Mouse (Mus musculus) neutrophil, adult 59 days (primary cell): Measurements from ENCODE around the gene 1600014C23Rik. TPM values are rescaled to one million over a fixed set of nuclear protein-coding genes. Genes with fewer than 3 reads are reported as not detected.

Source experiments
- total RNA-seq, 2 experiments: library from RNA; stranded (reverse); gene quantifications; 1 replicate in 1 of 2; 2 replicates in 1 of 2; pipeline ENCODE4 v1.2.4; 2023

1600014C23Rik gene
- not detected for total RNA-seq

DNA sequence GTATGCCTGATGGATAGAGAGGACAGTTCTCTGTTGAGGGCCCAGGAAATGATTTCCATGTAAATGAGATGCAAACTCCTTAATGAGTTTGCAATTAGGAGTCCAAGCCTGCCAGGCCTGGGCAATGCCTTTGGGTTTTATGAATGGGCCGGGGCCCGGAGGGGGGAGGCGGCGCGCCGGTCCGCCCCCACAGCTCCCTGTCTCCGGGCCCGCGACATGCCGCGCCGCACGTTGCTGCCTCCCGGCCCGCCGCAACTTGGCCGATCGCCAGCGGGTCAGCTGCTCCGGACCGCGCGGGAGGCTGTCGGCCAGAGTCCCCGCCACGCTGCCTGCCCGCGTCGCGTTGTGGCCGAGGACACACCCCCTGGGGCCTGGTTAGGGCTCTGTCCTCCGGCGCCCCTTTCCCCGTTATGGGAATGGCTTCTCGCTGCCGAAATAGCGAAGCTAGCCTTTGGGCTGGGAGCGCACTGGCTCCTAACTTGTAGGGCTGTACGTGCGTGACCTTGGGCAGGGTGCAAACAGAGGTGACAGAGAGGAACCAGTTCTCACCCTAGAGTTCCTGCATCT is at the start of gene 1600014C23Rik:
Gene 1600014C23Rik (minus strand): TSS at position 110 of the 567 bp plus-strand sequence.

DNA sequence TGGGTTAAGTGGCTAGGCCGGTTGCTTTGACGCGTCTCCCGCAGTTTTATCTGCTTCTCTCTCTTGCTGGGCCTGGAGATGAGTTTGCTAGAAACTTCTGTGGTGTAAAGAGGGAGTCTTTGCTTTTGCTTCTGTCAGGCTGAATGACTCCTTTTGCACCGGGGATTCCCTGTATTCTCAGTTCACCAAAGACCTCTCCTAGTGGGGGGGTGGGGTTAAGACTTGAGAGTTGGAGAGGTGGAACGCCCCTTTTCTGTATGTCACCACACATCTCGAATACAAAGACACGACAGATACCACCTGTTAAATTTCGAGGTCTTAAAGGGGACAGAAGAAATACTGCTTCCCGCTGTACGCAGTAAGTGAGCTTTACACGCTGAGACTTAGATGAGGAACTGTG is 46.9 kb downstream of the 1600014C23Rik start, which contains the start of gene Tmem63b:
Gene Tmem63b (minus strand): TSS at position 190 of the 400 bp plus-strand sequence.

GRCm38 (mm10) chr17:45686093-45686619 is 47.5 kb downstream of the 1600014C23Rik start, which contains the start of gene Mrpl14:
Gene Mrpl14 (plus strand): TSS chr17:45686322.

Other genes starting within 250 kb of the 1600014C23Rik start
- 1 to 10 TPM; 4.4 to 5.4 TPM for gene Aars2, start 227.0 kb downstream of the 1600014C23Rik start, total RNA-seq
- gene Tcte1, start 210.4 kb downstream of the 1600014C23Rik start, total RNA-seq = not detected
- gene Tmem151b, start 184.2 kb downstream of the 1600014C23Rik start, total RNA-seq = under 1 TPM in 1 of 2 experiments, not detected in 1; 0.09 TPM
- gene Nfkbie, start 178.1 kb downstream of the 1600014C23Rik start, total RNA-seq = 10 to 100 TPM; 30.1 to 40.3 TPM
- gene Slc35b2, start 170.0 kb downstream of the 1600014C23Rik start, total RNA-seq = 10 to 100 TPM; 30.4 to 31.1 TPM
- gene Hsp90ab1, start 160.6 kb downstream of the 1600014C23Rik start, total RNA-seq = 100 to 1,000 TPM; 493 to 531 TPM
- gene Slc29a1, start 134.2 kb downstream of the 1600014C23Rik start, total RNA-seq = 10 to 100 TPM; 23.7 to 37.0 TPM
- not detected for gene Mymx, start 131.7 kb downstream of the 1600014C23Rik start, total RNA-seq
- not detected for gene Capn11, start 74.5 kb downstream of the 1600014C23Rik start, total RNA-seq
- 10 to 100 TPM; 42.5 to 49.7 TPM for gene Mrpl14, start 47.5 kb downstream of the 1600014C23Rik start, total RNA-seq
- 10 to 100 TPM; 21.0 to 26.7 TPM for gene Tmem63b, start 46.9 kb downstream of the 1600014C23Rik start, total RNA-seq